28 mouse cellular contexts compared by ENCODE assay signal in genomic region chr5:123982838-123983237, GRCm38 (mm10). TPM values are rescaled to one million over a fixed set of nuclear protein-coding genes. Genes with fewer than 3 reads are reported as not detected.
"Had no signal": no experiment of that assay in that cellular context is flagged by ENCODE, and none has a peak within 500 bp of the region (broad histone marks: within the 10 kb centered on the region; RNA-seq: fewer than 3 reads in every experiment).

No protein-coding gene starts in this region.

- DNase-seq: left cerebral cortex, postnatal 4 days; liver; liver, embryonic 13.5 days; liver, postnatal 0 days; lung, adult 18-20 months; lung, embryonic 14.5 days; lung, postnatal 14 days; lung, postnatal 36 days; midbrain, embryonic 14.5 days had no signal

- H3K36me3 ChIP-seq: limb, embryonic 10.5 days; limb, embryonic 12.5 days; limb, embryonic 13.5 days; limb, embryonic 15.5 days; liver, embryonic 12.5 days; liver, embryonic 13.5 days; lung, embryonic 15.5 days; midbrain, embryonic 10.5 days; midbrain, embryonic 12.5 days; midbrain, embryonic 13.5 days; midbrain, embryonic 15.5 days had no signal

- H3K27me3 ChIP-seq: limb, embryonic 12.5 days; limb, embryonic 13.5 days; limb, embryonic 15.5 days; liver, embryonic 12.5 days; liver, embryonic 13.5 days; liver, embryonic 15.5 days; lung, embryonic 15.5 days; midbrain, embryonic 15.5 days had no signal

- H3K4me2 ChIP-seq: limb, embryonic 12.5 days; limb, embryonic 13.5 days; limb, embryonic 15.5 days; liver, embryonic 11.5 days; liver, embryonic 12.5 days; liver, embryonic 13.5 days; liver, embryonic 15.5 days; lung, embryonic 14.5 days; lung, embryonic 15.5 days; midbrain, embryonic 11.5 days; midbrain, embryonic 12.5 days; midbrain, embryonic 13.5 days; midbrain, embryonic 15.5 days had no signal

- H3K9me3 ChIP-seq: limb, embryonic 10.5 days; limb, embryonic 12.5 days; limb, embryonic 13.5 days; limb, embryonic 15.5 days; liver, embryonic 12.5 days; liver, embryonic 13.5 days; liver, embryonic 15.5 days; lung, embryonic 15.5 days; megakaryocyte, embryonic 14.5 days; midbrain, embryonic 10.5 days; midbrain, embryonic 12.5 days; midbrain, embryonic 13.5 days; midbrain, embryonic 15.5 days had no signal

- H3K27ac ChIP-seq: left cerebral cortex, adult 2 months; limb, embryonic 10.5 days; limb, embryonic 12.5 days; limb, embryonic 13.5 days; limb, embryonic 15.5 days; liver, embryonic 12.5 days; liver, embryonic 13.5 days; liver, embryonic 14.5 days; liver, embryonic 15.5 days; lung, embryonic 15.5 days; macrophage; midbrain, embryonic 10.5 days; midbrain, embryonic 12.5 days; midbrain, embryonic 13.5 days; midbrain, embryonic 15.5 days had no signal

- H3K4me3 ChIP-seq: left cerebral cortex, adult 2 months; limb, embryonic 10.5 days; limb, embryonic 12.5 days; limb, embryonic 13.5 days; limb, embryonic 15.5 days; liver, embryonic 12.5 days; liver, embryonic 13.5 days; liver, embryonic 15.5 days; lung, embryonic 15.5 days; megakaryocyte, embryonic 14.5 days; midbrain, embryonic 10.5 days; midbrain, embryonic 12.5 days; midbrain, embryonic 13.5 days; midbrain, embryonic 15.5 days; myocyte had no signal

- H3K4me1 ChIP-seq: midbrain, embryonic 12.5 days; midbrain, embryonic 15.5 days had no signal

- ATAC-seq: liver, embryonic 12.5 days; liver, postnatal 0 days; midbrain, embryonic 13.5 days; midbrain, embryonic 15.5 days; midbrain, embryonic 16.5 days had no signal

- H3K9ac ChIP-seq: limb, embryonic 12.5 days; limb, embryonic 13.5 days; limb, embryonic 15.5 days; liver, embryonic 12.5 days; liver, embryonic 13.5 days; liver, embryonic 14.5 days; liver, embryonic 15.5 days; liver, postnatal 0 days; lung, embryonic 14.5 days; lung, embryonic 15.5 days; midbrain, embryonic 12.5 days; midbrain, embryonic 13.5 days; midbrain, embryonic 15.5 days had no signal

RNA-seq across cellular contexts. Expression of gene Gm43518, which starts 55.6 kb away (rescaled TPM):
- polyA plus RNA-seq: macrophage, myocyte had no signal
